Mouse (Mus musculus): Measurements from ENCODE around the gene Celf5. TPM values are rescaled to one million over a fixed set of nuclear protein-coding genes. Genes with fewer than 3 reads are reported as not detected.

Gene Celf5
- total and polyA plus RNA-seq, 2 experiments = not detected

GRCm38 (mm10) chr10:81409330-81409729 lies 73.2 kb downstream of the Celf5 start:
- peak overlapping the region; percentile 6; the same call in 1 of the 2 replicates for H3K9ac ChIP-seq (ENCODE audit: low read depth, low read length)
- DNase-seq (ENCODE audit: extremely low read depth, low read depth, low spot score) = no peak
- peaks cover 10% of the 10 kb centered on the region; the same call in 1 of the 2 replicates for H3K79me2 ChIP-seq (ENCODE audit: control insufficient read depth, insufficient read depth, low read length)
- peak overlapping the region; percentile 14; the same call in 1 of the 2 replicates for H3K27ac ChIP-seq (replicated peaks; ENCODE audit: insufficient read depth, low read depth, low read length)
- H3K4me3 ChIP-seq (ENCODE audit: insufficient read depth, low read depth, low read length) = no peak overlapping the region
- peaks cover 17% of the 10 kb centered on the region; the same call in 1 of the 2 replicates for H3K36me3 ChIP-seq (ENCODE audit: control insufficient read depth, insufficient read depth, low read length)
- WGBS = 50% methylated on average over 8 of the region's 8 CpGs
- no peaks in the 10 kb centered on the region for H3K27me3 ChIP-seq (ENCODE audit: control insufficient read depth, insufficient read depth, low read length)
- no peak for TF ChIP-seq CTCF (IDR thresholded peaks at IDR 0.05; ENCODE audit: low read depth, low read length)
- TF ChIP-seq POLR2A (IDR thresholded peaks at IDR 0.05; ENCODE audit: extremely low read depth, insufficient read depth, low read length) = no peak
- H3K4me1 ChIP-seq (ENCODE audit: control insufficient read depth, insufficient read depth, low read length) = peaks cover 53% of the 10 kb centered on the region

Other genes with a start within 250 kb of the Celf5 start
- gene Zfr2, start 249.6 kb downstream of the Celf5 start, total RNA-seq (2014; rRNA removed) = 0.27 and 0.74 TPM in 2 replicates
- gene Zfr2, start 249.6 kb downstream of the Celf5 start, polyA plus RNA-seq (2012; rRNA removed) = 0.15 and 1.6 TPM in 2 replicates
- gene Matk, start 229.8 kb downstream of the Celf5 start, total RNA-seq (2014; rRNA removed) = 0.60 and 0.65 TPM in 2 replicates
- 0.27 and 0.43 TPM in 2 replicates for gene Matk, start 229.8 kb downstream of the Celf5 start, polyA plus RNA-seq (2012; rRNA removed)
- 52.1 and 65.9 TPM in 2 replicates for gene Mrpl54, start 215.8 kb downstream of the Celf5 start, total RNA-seq (2014; rRNA removed)
- 66.6 and 85.9 TPM in 2 replicates for gene Mrpl54, start 215.8 kb downstream of the Celf5 start, polyA plus RNA-seq (2012; rRNA removed)
- 30.5 and 44.1 TPM in 2 replicates for gene Apba3, start 215.7 kb downstream of the Celf5 start, total RNA-seq (2014; rRNA removed)
- gene Apba3, start 215.7 kb downstream of the Celf5 start, polyA plus RNA-seq (2012; rRNA removed) = 132 and 143 TPM in 2 replicates
- gene Tjp3, start 191.1 kb downstream of the Celf5 start, total RNA-seq (2014; rRNA removed) = 7.6 and 7.7 TPM in 2 replicates
- 24.2 and 32.0 TPM in 2 replicates for gene Tjp3, start 191.1 kb downstream of the Celf5 start, polyA plus RNA-seq (2012; rRNA removed)
- gene Pip5k1c, start 189.7 kb downstream of the Celf5 start, total RNA-seq (2014; rRNA removed) = 7.4 and 10.0 TPM in 2 replicates
- 25.8 and 30.1 TPM in 2 replicates for gene Pip5k1c, start 189.7 kb downstream of the Celf5 start, polyA plus RNA-seq (2012; rRNA removed)
- gene Cactin, start 161.6 kb downstream of the Celf5 start, total RNA-seq (2014; rRNA removed) = 5.0 and 5.7 TPM in 2 replicates
- 12.8 and 14.1 TPM in 2 replicates for gene Cactin, start 161.6 kb downstream of the Celf5 start, polyA plus RNA-seq (2012; rRNA removed)
- 0.37 and 0.81 TPM in 2 replicates for gene Tbxa2r, start 154.0 kb downstream of the Celf5 start, total RNA-seq (2014; rRNA removed)
- gene Tbxa2r, start 154.0 kb downstream of the Celf5 start, polyA plus RNA-seq (2012; rRNA removed) = 3.8 and 4.0 TPM in 2 replicates
- under 0.01 and 0.27 TPM in 2 replicates for gene Gipc3, start 139.4 kb downstream of the Celf5 start, total RNA-seq (2014; rRNA removed)
- 0.51 and 0.57 TPM in 2 replicates for gene Gipc3, start 139.4 kb downstream of the Celf5 start, polyA plus RNA-seq (2012; rRNA removed)
- 9.9 and 10.8 TPM in 2 replicates for gene Hmg20b, start 132.2 kb downstream of the Celf5 start, total RNA-seq (2014; rRNA removed)
- gene Hmg20b, start 132.2 kb downstream of the Celf5 start, polyA plus RNA-seq (2012; rRNA removed) = 48.1 and 54.0 TPM in 2 replicates
- 5.3 and 7.4 TPM in 2 replicates for gene Mfsd12, start 125.2 kb downstream of the Celf5 start, total RNA-seq (2014; rRNA removed)
- gene Mfsd12, start 125.2 kb downstream of the Celf5 start, polyA plus RNA-seq (2012; rRNA removed) = 12.8 and 13.4 TPM in 2 replicates
- 0.47 TPM in 1 of 2 replicates, not detected in the other for gene 4930404N11Rik, start 116.9 kb downstream of the Celf5 start, total RNA-seq (2014; rRNA removed)
- gene 4930404N11Rik, start 116.9 kb downstream of the Celf5 start, polyA plus RNA-seq (2012; rRNA removed) = 0.12 and 0.37 TPM in 2 replicates
- 6.2 and 8.1 TPM in 2 replicates for gene Fzr1, start 104.2 kb downstream of the Celf5 start, total RNA-seq (2014; rRNA removed)
- gene Fzr1, start 104.2 kb downstream of the Celf5 start, polyA plus RNA-seq (2012; rRNA removed) = 20.9 and 29.9 TPM in 2 replicates
- 39.7 and 53.8 TPM in 2 replicates for gene Dohh, start 98.3 kb downstream of the Celf5 start, total RNA-seq (2014; rRNA removed)
- gene Dohh, start 98.3 kb downstream of the Celf5 start, polyA plus RNA-seq (2012; rRNA removed) = 42.6 and 49.7 TPM in 2 replicates
- 2.4 TPM in 1 of 2 replicates, not detected in the other for gene Gm48551, start 98.2 kb downstream of the Celf5 start, total RNA-seq (2014; rRNA removed)
- 0.32 and 0.44 TPM in 2 replicates for gene Gm48551, start 98.2 kb downstream of the Celf5 start, polyA plus RNA-seq (2012; rRNA removed)
- gene Gm48552, start 93.7 kb downstream of the Celf5 start, total RNA-seq (2014; rRNA removed) = 0.40 TPM in 1 of 2 replicates, not detected in the other
- 0.26 and 1.4 TPM in 2 replicates for gene Gm48552, start 93.7 kb downstream of the Celf5 start, polyA plus RNA-seq (2012; rRNA removed)
- gene Smim24, start 89.7 kb downstream of the Celf5 start, total RNA-seq (2014; rRNA removed) = 1.3 and 1.5 TPM in 2 replicates
- 2.3 and 4.1 TPM in 2 replicates for gene Smim24, start 89.7 kb downstream of the Celf5 start, polyA plus RNA-seq (2012; rRNA removed)
- gene Nfic, start 27.1 kb downstream of the Celf5 start, total RNA-seq (2014; rRNA removed) = 7.4 and 16.4 TPM in 2 replicates
- 32.8 and 56.4 TPM in 2 replicates for gene Nfic, start 27.1 kb downstream of the Celf5 start, polyA plus RNA-seq (2012; rRNA removed)
- 31.6 and 48.6 TPM in 2 replicates for gene Ncln, start 13.7 kb upstream of the Celf5 start, total RNA-seq (2014; rRNA removed)
- gene Ncln, start 13.7 kb upstream of the Celf5 start, polyA plus RNA-seq (2012; rRNA removed) = 138 and 159 TPM in 2 replicates
- 0.28 and 0.40 TPM in 2 replicates for gene S1pr4, start 17.4 kb upstream of the Celf5 start, total RNA-seq (2014; rRNA removed)
- gene S1pr4, start 17.4 kb upstream of the Celf5 start, polyA plus RNA-seq (2012; rRNA removed) = 1.2 and 1.5 TPM in 2 replicates
- gene Gna15, start 41.5 kb upstream of the Celf5 start, total RNA-seq (2014; rRNA removed) = 0.94 and 1.1 TPM in 2 replicates
- gene Gna15, start 41.5 kb upstream of the Celf5 start, polyA plus RNA-seq (2012; rRNA removed) = 0.31 and 0.64 TPM in 2 replicates
- gene Gna11, start 62.5 kb upstream of the Celf5 start, total RNA-seq (2014; rRNA removed) = 20.7 and 27.3 TPM in 2 replicates
- gene Gna11, start 62.5 kb upstream of the Celf5 start, polyA plus RNA-seq (2012; rRNA removed) = 61.6 and 64.2 TPM in 2 replicates
- 200 and 263 TPM in 2 replicates for gene Aes, start 76.8 kb upstream of the Celf5 start, total RNA-seq (2014; rRNA removed)
- 1,785 and 2,016 TPM in 2 replicates for gene Aes, start 76.8 kb upstream of the Celf5 start, polyA plus RNA-seq (2012; rRNA removed)
- 3.0 and 7.2 TPM in 2 replicates for gene Tle2, start 91.9 kb upstream of the Celf5 start, total RNA-seq (2014; rRNA removed)
- gene Tle2, start 91.9 kb upstream of the Celf5 start, polyA plus RNA-seq (2012; rRNA removed) = 35.4 and 56.0 TPM in 2 replicates
- gene Tle6, start 118.4 kb upstream of the Celf5 start, total RNA-seq (2014; rRNA removed) = 0.94 and 1.6 TPM in 2 replicates
- 3.5 and 4.2 TPM in 2 replicates for gene Tle6, start 118.4 kb upstream of the Celf5 start, polyA plus RNA-seq (2012; rRNA removed)
- gene BC025920, start 123.6 kb upstream of the Celf5 start, total RNA-seq (2014; rRNA removed) = 0.55 and 0.67 TPM in 2 replicates
- 0.29 and 0.56 TPM in 2 replicates for gene BC025920, start 123.6 kb upstream of the Celf5 start, polyA plus RNA-seq (2012; rRNA removed)
- gene Sirt6, start 145.1 kb upstream of the Celf5 start, total RNA-seq (2014; rRNA removed) = 1.5 and 1.6 TPM in 2 replicates
- gene Sirt6, start 145.1 kb upstream of the Celf5 start, polyA plus RNA-seq (2012; rRNA removed) = 5.4 and 9.2 TPM in 2 replicates
- gene Ankrd24, start 145.8 kb upstream of the Celf5 start, total RNA-seq (2014; rRNA removed) = 5.6 and 6.6 TPM in 2 replicates
- 12.8 and 19.5 TPM in 2 replicates for gene Ankrd24, start 145.8 kb upstream of the Celf5 start, polyA plus RNA-seq (2012; rRNA removed)
- gene Gm10778, start 166.3 kb upstream of the Celf5 start, total RNA-seq (2014; rRNA removed) = 1.8 and 2.5 TPM in 2 replicates
- 0.16 and 0.18 TPM in 2 replicates for gene Gm10778, start 166.3 kb upstream of the Celf5 start, polyA plus RNA-seq (2012; rRNA removed)
- gene Zfp433, start 222.1 kb upstream of the Celf5 start, total RNA-seq (2014; rRNA removed) = 4.8 and 6.5 TPM in 2 replicates
- gene Zfp433, start 222.1 kb upstream of the Celf5 start, polyA plus RNA-seq (2012; rRNA removed) = 0.19 and 0.45 TPM in 2 replicates